ENCODE assay signal across 37 mouse cellular contexts in genomic region chr14:32131836-32132235, GRCm38 (mm10). TPM values are rescaled to one million over a fixed set of nuclear protein-coding genes. Genes with fewer than 3 reads are reported as not detected.
DNase-seq lines count a peak whose midpoint lies in the region; ATAC-seq and TF ChIP-seq lines count a peak whose summit lies in the region.
"Had no signal": no experiment of that assay in that cellular context is flagged by ENCODE, and none has a peak within 500 bp of the region (broad histone marks: within the 10 kb centered on the region; RNA-seq: fewer than 3 reads in every experiment).

No protein-coding gene starts in this region.

- TF ChIP-seq CTCF in liver, embryonic 14.5 days (IDR thresholded peaks at IDR 0.05; ENCODE audit: low read depth) = no peak

- H3K36me3 ChIP-seq in megakaryocyte, embryonic 14.5 days (replicated peaks; ENCODE audit: low read length) = no peaks in the 10 kb centered on the region
- H3K36me3 ChIP-seq in liver, embryonic 14.5 days (replicated peaks; ENCODE audit: control insufficient read depth, insufficient read depth, low read depth) = no peaks in the 10 kb centered on the region
- H3K36me3 ChIP-seq: embryonic facial prominence, embryonic 13.5 days; heart, embryonic 10.5 days; heart, embryonic 15.5 days; limb, embryonic 12.5 days; midbrain, embryonic 12.5 days; neural tube, embryonic 13.5 days had no signal

- peak overlapping the region; percentile 37 for H3K4me2 ChIP-seq in liver, embryonic 14.5 days (ENCODE audit: low read depth)
- H3K4me2 ChIP-seq: embryonic facial prominence, embryonic 13.5 days; forebrain, embryonic 13.5 days; heart, embryonic 15.5 days; limb, embryonic 12.5 days; midbrain, embryonic 12.5 days; neural tube, embryonic 13.5 days had no signal

- no peak overlapping the region; the same call in 1 of the 2 replicates for H3K9ac ChIP-seq in liver, embryonic 14.5 days (replicated peaks)
- H3K9ac ChIP-seq: embryonic facial prominence, embryonic 13.5 days; forebrain, embryonic 13.5 days; heart, embryonic 15.5 days; limb, embryonic 12.5 days; midbrain, embryonic 12.5 days; neural tube, embryonic 13.5 days had no signal

- WGBS in liver, embryonic 14.5 days (ENCODE audit: insufficient replicate concordance) = 7% methylated on average over 4 of the region's 4 CpGs

- peak; percentile 84 for TF ChIP-seq EP300 in liver, embryonic 14.5 days (IDR thresholded peaks at IDR 0.05; ENCODE audit: low read depth)

- peak overlapping the region; percentile 40 for H3K4me3 ChIP-seq in megakaryocyte, embryonic 14.5 days (replicated peaks)
- H3K4me3 ChIP-seq in liver, embryonic 14.5 days (ENCODE audit: insufficient read depth in 1 of 2, low read depth in 2 of 2, low read length in 2 of 2) = no peak overlapping the region
- H3K4me3 ChIP-seq: embryonic facial prominence, embryonic 13.5 days; erythroblast, embryonic 14.5 days; forebrain, embryonic 13.5 days; heart, embryonic 10.5 days; heart, embryonic 15.5 days; limb, embryonic 12.5 days; midbrain, embryonic 12.5 days; neural tube, embryonic 13.5 days had no signal

- peaks cover 69% of the 10 kb centered on the region for H3K4me1 ChIP-seq in megakaryocyte, embryonic 14.5 days
- peaks cover 42 to 45% of the 10 kb centered on the region in 2 experiments for H3K4me1 ChIP-seq in liver, embryonic 14.5 days (replicated peaks; ENCODE audit: control insufficient read depth in 2 of 2, insufficient read depth in 2 of 2, low read length in 1 of 2)
- H3K4me1 ChIP-seq: forebrain, embryonic 13.5 days; limb, embryonic 12.5 days; midbrain, embryonic 12.5 days; neural tube, embryonic 13.5 days had no signal

- H3K9me3 ChIP-seq in megakaryocyte, embryonic 14.5 days = no peaks in the 10 kb centered on the region
- no peaks in the 10 kb centered on the region for H3K9me3 ChIP-seq in liver, embryonic 14.5 days (ENCODE audit: control insufficient read depth, low read length)
- H3K9me3 ChIP-seq: embryonic facial prominence, embryonic 13.5 days; forebrain, embryonic 13.5 days; heart, embryonic 10.5 days; heart, embryonic 15.5 days; limb, embryonic 12.5 days; midbrain, embryonic 12.5 days; neural tube, embryonic 13.5 days had no signal

- peak overlapping the region; percentile 63 for H3K27ac ChIP-seq in liver, embryonic 14.5 days
- H3K27ac ChIP-seq: embryonic facial prominence, embryonic 13.5 days; forebrain, embryonic 13.5 days; heart, embryonic 10.5 days; heart, embryonic 15.5 days; limb, embryonic 12.5 days; macrophage; midbrain, embryonic 12.5 days; neural tube, embryonic 13.5 days had no signal

- intact Hi-C loops in gastrocnemius, postnatal 14 days (cut with DNase I; ENCODE audit: low total_unique reads) = no loop called here

- peak; percentile 56 to 68 (median 58) for DNase-seq in liver, embryonic 14.5 days (ENCODE audit: low read depth in 3 of 3, low spot score in 3 of 3)
- no peak for DNase-seq in kidney, postnatal 10 days
- DNase-seq in gastrocnemius, postnatal 14 days = no peak
- DNase-seq in lung, postnatal 10 days = no peak
- DNase-seq: adrenal gland, postnatal 10 days; cerebellum, adult 11-12 months; cerebellum, adult 9-11 months; gastrocnemius, postnatal 25 days; heart, adult 11 months; kidney, adult 2 months; kidney, postnatal 14 days; layer of hippocampus, adult 9-11 months; lung, adult 18-20 months; thymus, postnatal 14 days had no signal

- ATAC-seq in megakaryocyte, adult 5-6 weeks (ENCODE audit: poor library complexity, severe bottlenecking) = no peak
- peak; percentile 68 for ATAC-seq in erythroid progenitor cell, adult 5-6 weeks (replicated peaks; ENCODE audit: low FRiP score, poor library complexity, severe bottlenecking)
- peak; percentile 81 for ATAC-seq in liver, embryonic 14.5 days (ENCODE audit: insufficient read depth)
- ATAC-seq in megakaryocyte-erythroid progenitor cell, adult 5-6 weeks (replicated peaks; ENCODE audit: low FRiP score, low TSS enrichment, poor library complexity, severe bottlenecking) = peak; percentile 82
- ATAC-seq: forebrain, embryonic 13.5 days; hindbrain, embryonic 16.5 days; lung, postnatal 0 days had no signal

- H3K27me3 ChIP-seq in megakaryocyte, embryonic 14.5 days (replicated peaks) = peaks cover 9% of the 10 kb centered on the region
- H3K27me3 ChIP-seq in liver, embryonic 14.5 days (ENCODE audit: control insufficient read depth, insufficient read depth, low read length) = no peaks in the 10 kb centered on the region
- H3K27me3 ChIP-seq: embryonic facial prominence, embryonic 13.5 days; forebrain, embryonic 13.5 days; heart, embryonic 15.5 days; limb, embryonic 12.5 days; midbrain, embryonic 12.5 days; neural tube, embryonic 13.5 days had no signal

RNA-seq across cellular contexts. Expression of gene Msmb, which starts 10.0 kb away (rescaled TPM):
- polyA plus RNA-seq in megakaryocyte, embryonic 14.5 days (2012; ENCODE audit: insufficient read depth, low replicate concordance) = not detected in 2 replicates
- not detected in 2 replicates for total RNA-seq in megakaryocyte, adult 5-6 weeks (2015)
- not detected in 2 replicates for total RNA-seq in megakaryocyte, adult 5-6 weeks (2017)
- not detected in 2 replicates for total RNA-seq in erythroid progenitor cell, adult 5-6 weeks (2015; ENCODE audit: low replicate concordance)
- not detected in 2 replicates for total RNA-seq in erythroid progenitor cell, adult 5-6 weeks (2017; ENCODE audit: low replicate concordance)
- polyA plus RNA-seq in liver, embryonic 14.5 days (2012; rRNA removed) = 0.13 and 0.19 TPM in 2 replicates
- polyA plus RNA-seq in liver, embryonic 14.5 days (2014; fragmentation: Nextera tagmentation; extraction: Ambion mirVana) = 0.33 and 0.38 TPM in 2 replicates
- not detected in 2 replicates for total RNA-seq in megakaryocyte-erythroid progenitor cell, adult 5-6 weeks (2014; fragmentation: Nextera tagmentation)
- total RNA-seq in megakaryocyte-erythroid progenitor cell, adult 5-6 weeks (2017) = not detected in 2 replicates
- not detected for total RNA-seq in gastrocnemius, postnatal 14 days (2021)
- total RNA-seq: adrenal gland, postnatal 10 days; gastrocnemius, postnatal 25 days; heart, postnatal 25 days; left cerebral cortex, adult 18-20 months; left cerebral cortex, postnatal 14 days had no signal
- polyA plus RNA-seq: embryonic facial prominence, embryonic 13.5 days; erythroblast, embryonic 14.5 days; forebrain, embryonic 13.5 days; heart, embryonic 10.5 days; heart, embryonic 15.5 days; hindbrain, embryonic 11.5 days; hindbrain, embryonic 16.5 days; intestine, embryonic 14.5 days; kidney, adult 2 months; limb, embryonic 12.5 days; lung, postnatal 0 days; macrophage; midbrain, embryonic 12.5 days; neural tube, embryonic 13.5 days; small intestine, adult 2 months; stomach, embryonic 14.5 days; urinary bladder, adult 2 months had no signal

RNA-seq across cellular contexts. Expression of gene Ncoa4, which starts 27.8 kb away (rescaled TPM):
- polyA plus RNA-seq in megakaryocyte, embryonic 14.5 days (2012; ENCODE audit: insufficient read depth, low replicate concordance) = 2.9 and 6.8 TPM in 2 replicates
- 107 and 111 TPM in 2 replicates for total RNA-seq in megakaryocyte, adult 5-6 weeks (2015)
- 93.2 and 110 TPM in 2 replicates for total RNA-seq in megakaryocyte, adult 5-6 weeks (2017)
- 292 and 362 TPM in 2 replicates for total RNA-seq in erythroid progenitor cell, adult 5-6 weeks (2015; ENCODE audit: low replicate concordance)
- total RNA-seq in erythroid progenitor cell, adult 5-6 weeks (2017; ENCODE audit: low replicate concordance) = 249 and 315 TPM in 2 replicates
- 80.7 and 117 TPM in 2 replicates for polyA plus RNA-seq in liver, embryonic 14.5 days (2012; rRNA removed)
- polyA plus RNA-seq in liver, embryonic 14.5 days (2014; fragmentation: Nextera tagmentation; extraction: Ambion mirVana) = 353 and 363 TPM in 2 replicates
- total RNA-seq in megakaryocyte-erythroid progenitor cell, adult 5-6 weeks (2014; fragmentation: Nextera tagmentation) = 48.1 and 49.3 TPM in 2 replicates
- total RNA-seq in megakaryocyte-erythroid progenitor cell, adult 5-6 weeks (2017) = 51.3 and 68.1 TPM in 2 replicates
- 10 to 100 TPM; 46.7 to 51.1 TPM for total RNA-seq in gastrocnemius, postnatal 14 days (2021)

RNA-seq across cellular contexts. Expression of gene Dph3, which starts 46.3 kb away (rescaled TPM):
- polyA plus RNA-seq in megakaryocyte, embryonic 14.5 days (2012; ENCODE audit: insufficient read depth, low replicate concordance) = 27.8 TPM in 1 of 2 replicates, not detected in the other
- total RNA-seq in megakaryocyte, adult 5-6 weeks (2015) = 68.8 and 77.3 TPM in 2 replicates
- total RNA-seq in megakaryocyte, adult 5-6 weeks (2017) = 38.8 and 40.5 TPM in 2 replicates
- 33.1 and 67.8 TPM in 2 replicates for total RNA-seq in erythroid progenitor cell, adult 5-6 weeks (2015; ENCODE audit: low replicate concordance)
- total RNA-seq in erythroid progenitor cell, adult 5-6 weeks (2017; ENCODE audit: low replicate concordance) = 9.1 and 12.5 TPM in 2 replicates
- 10.8 and 29.5 TPM in 2 replicates for polyA plus RNA-seq in liver, embryonic 14.5 days (2012; rRNA removed)
- polyA plus RNA-seq in liver, embryonic 14.5 days (2014; fragmentation: Nextera tagmentation; extraction: Ambion mirVana) = 87.1 and 87.7 TPM in 2 replicates
- total RNA-seq in megakaryocyte-erythroid progenitor cell, adult 5-6 weeks (2014; fragmentation: Nextera tagmentation) = 97.5 and 115 TPM in 2 replicates
- total RNA-seq in megakaryocyte-erythroid progenitor cell, adult 5-6 weeks (2017) = 55.5 and 76.5 TPM in 2 replicates
- 10 to 100 TPM; 79.4 to 81.1 TPM for total RNA-seq in gastrocnemius, postnatal 14 days (2021)

RNA-seq across cellular contexts. Expression of gene Oxnad1, which starts 46.7 kb away (rescaled TPM):
- 17.6 TPM in 1 of 2 replicates, not detected in the other for polyA plus RNA-seq in megakaryocyte, embryonic 14.5 days (2012; ENCODE audit: insufficient read depth, low replicate concordance)
- 1.4 and 5.3 TPM in 2 replicates for total RNA-seq in megakaryocyte, adult 5-6 weeks (2015)
- total RNA-seq in megakaryocyte, adult 5-6 weeks (2017) = 12.9 and 20.2 TPM in 2 replicates
- total RNA-seq in erythroid progenitor cell, adult 5-6 weeks (2015; ENCODE audit: low replicate concordance) = 3.6 and 10.5 TPM in 2 replicates
- 9.8 and 26.6 TPM in 2 replicates for total RNA-seq in erythroid progenitor cell, adult 5-6 weeks (2017; ENCODE audit: low replicate concordance)
- polyA plus RNA-seq in liver, embryonic 14.5 days (2012; rRNA removed) = 13.2 and 14.2 TPM in 2 replicates
- polyA plus RNA-seq in liver, embryonic 14.5 days (2014; fragmentation: Nextera tagmentation; extraction: Ambion mirVana) = 11.2 and 12.9 TPM in 2 replicates
- total RNA-seq in megakaryocyte-erythroid progenitor cell, adult 5-6 weeks (2014; fragmentation: Nextera tagmentation) = 15.0 and 34.8 TPM in 2 replicates
- total RNA-seq in megakaryocyte-erythroid progenitor cell, adult 5-6 weeks (2017) = 28.7 and 54.1 TPM in 2 replicates
- 10 to 100 TPM; 19.6 to 23.9 TPM for total RNA-seq in gastrocnemius, postnatal 14 days (2021)

Comparison
In these comparisons a context has a peak if more than half of its experiments do, and no peak if none do; other contexts are left out.
1. DNase-seq: peak in liver, embryonic 14.5 days (3 of 3); none in kidney, postnatal 10 days (single experiment), gastrocnemius, postnatal 14 days (single experiment) and lung, postnatal 10 days (single experiment).